Mouse (Mus musculus): ENCODE measurements at regions not wholly inside any gene's neighbourhood (a gene's known extent, or its start where the extent isn't known, plus 50 kb on each side); places are given as distances from the start of the nearest gene placed in this dataset.

GRCm38 (mm10) chr5:53371638-53372037, 94.3 kb upstream of the Rbpj start:
- Histone ChIP-seq H3K4me3 (ENCODE audit: low read depth, low read length) (no peak overlapping the region), H3K9ac (replicated peaks; ENCODE audit: low read length) (no peak overlapping the region), H3K27me3 (ENCODE audit: control insufficient read depth, insufficient read depth, low read length) (no peaks in the 10 kb centered on the region), H3K36me3 (replicated peaks; ENCODE audit: control insufficient read depth, insufficient read depth, low read depth, low read length) (no peaks in the 10 kb centered on the region), H3K4me1 (ENCODE audit: control insufficient read depth, insufficient read depth, low read length) (no peaks in the 10 kb centered on the region), H3K27ac (replicated peaks; ENCODE audit: low read depth, low read length) (no peak overlapping the region), H3K4me2 (ENCODE audit: low read depth, low read length) (no peak overlapping the region), H3K9me3 (replicated peaks; ENCODE audit: control insufficient read depth, low read length) (no peaks in the 10 kb centered on the region)
- no peak for ATAC-seq (replicated peaks; ENCODE audit: insufficient number of reproducible peaks, low FRiP score, low TSS enrichment, low read depth)
- no peak for DNase-seq (ENCODE audit: low spot score)
- 90% methylated on average over 3 of the region's 3 CpGs for WGBS

DNA sequence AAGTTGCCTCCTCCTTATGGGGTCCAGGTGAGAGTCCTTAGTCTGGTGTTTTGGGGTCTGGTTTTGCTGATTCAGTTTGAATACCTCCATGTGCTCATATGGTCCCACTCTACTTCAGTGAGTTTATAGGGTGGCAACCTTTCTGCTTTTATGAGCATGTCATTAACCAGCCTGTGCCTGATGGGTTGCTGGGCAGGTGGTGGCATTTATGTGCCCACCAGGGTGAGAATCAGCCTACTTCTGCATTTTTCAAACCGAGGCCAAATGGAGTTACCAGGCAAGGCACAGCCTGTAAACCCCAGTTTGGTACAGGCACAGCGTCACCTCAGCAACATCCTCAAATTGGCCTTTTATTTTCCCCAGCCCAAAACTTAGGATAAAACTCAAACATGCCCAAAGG, 92.6 kb upstream of the Rbpj start:
- Histone ChIP-seq H3K4me2 (ENCODE audit: low read depth, low read length) (no peak overlapping the region), H3K36me3 (replicated peaks; ENCODE audit: control insufficient read depth, insufficient read depth, low read depth, low read length) (no peaks in the 10 kb centered on the region), H3K27ac (replicated peaks; ENCODE audit: low read depth, low read length) (no peak overlapping the region), H3K4me1 (ENCODE audit: control insufficient read depth, insufficient read depth, low read length) (no peaks in the 10 kb centered on the region), H3K27me3 (ENCODE audit: control insufficient read depth, insufficient read depth, low read length) (no peaks in the 10 kb centered on the region), H3K9ac (replicated peaks; ENCODE audit: low read length) (no peak overlapping the region), H3K4me3 (ENCODE audit: low read depth, low read length) (no peak overlapping the region), H3K9me3 (replicated peaks; ENCODE audit: control insufficient read depth, low read length) (no peaks in the 10 kb centered on the region)
- WGBS = 87% methylated on average over 2 of the region's 2 CpGs
- ATAC-seq (replicated peaks; ENCODE audit: insufficient number of reproducible peaks, low FRiP score, low TSS enrichment, low read depth) (no peak), DNase-seq (ENCODE audit: low spot score) (no peak)

GRCm38 (mm10) chr5:53376856-53377255, 89.1 kb upstream of the Rbpj start:
- peak; percentile 63 for DNase-seq (ENCODE audit: low spot score)
- no peak overlapping the region for H3K4me2 ChIP-seq (ENCODE audit: low read depth, low read length)
- no peak overlapping the region for H3K9ac ChIP-seq (replicated peaks; ENCODE audit: low read length)
- ATAC-seq (replicated peaks; ENCODE audit: insufficient number of reproducible peaks, low FRiP score, low TSS enrichment, low read depth) = no peak
- H3K4me1 ChIP-seq (ENCODE audit: control insufficient read depth, insufficient read depth, low read length) = no peaks in the 10 kb centered on the region; the same call in 1 of the 2 replicates
- H3K4me3 ChIP-seq (ENCODE audit: low read depth, low read length) = no peak overlapping the region
- 0 out of 2 replicates have a peak overlapping the region, but pooled peaks have one; percentile 41 for H3K27ac ChIP-seq (replicated peaks; ENCODE audit: low read depth, low read length)
- H3K9me3 ChIP-seq (replicated peaks; ENCODE audit: control insufficient read depth, low read length) = no peaks in the 10 kb centered on the region
- no peaks in the 10 kb centered on the region for H3K36me3 ChIP-seq (replicated peaks; ENCODE audit: control insufficient read depth, insufficient read depth, low read depth, low read length)
- H3K27me3 ChIP-seq (ENCODE audit: control insufficient read depth, insufficient read depth, low read length) = no peaks in the 10 kb centered on the region
- 18% methylated on average over 7 of the region's 7 CpGs for WGBS

GRCm38 (mm10) chr5:53377698-53378097, 88.3 kb upstream of the Rbpj start:
- no peak overlapping the region for H3K4me3 ChIP-seq (ENCODE audit: low read depth, low read length)
- H3K27ac ChIP-seq (replicated peaks; ENCODE audit: low read depth, low read length) = no peak overlapping the region
- H3K4me2 ChIP-seq (ENCODE audit: low read depth, low read length) = no peak overlapping the region
- no peak for ATAC-seq (replicated peaks; ENCODE audit: insufficient number of reproducible peaks, low FRiP score, low TSS enrichment, low read depth)
- H3K9me3 ChIP-seq (replicated peaks; ENCODE audit: control insufficient read depth, low read length) = no peaks in the 10 kb centered on the region
- H3K9ac ChIP-seq (replicated peaks; ENCODE audit: low read length) = no peak overlapping the region
- H3K36me3 ChIP-seq (replicated peaks; ENCODE audit: control insufficient read depth, insufficient read depth, low read depth, low read length) = no peaks in the 10 kb centered on the region
- no peaks in the 10 kb centered on the region for H3K27me3 ChIP-seq (ENCODE audit: control insufficient read depth, insufficient read depth, low read length)
- peak; percentile 17 for DNase-seq (ENCODE audit: low spot score)
- H3K4me1 ChIP-seq (ENCODE audit: control insufficient read depth, insufficient read depth, low read length) = no peaks in the 10 kb centered on the region; the same call in 1 of the 2 replicates
- WGBS = 79% methylated on average over 2 of the region's 2 CpGs

GRCm38 (mm10) chr5:53378106-53378505, 87.8 kb upstream of the Rbpj start:
- Histone ChIP-seq H3K36me3 (replicated peaks; ENCODE audit: control insufficient read depth, insufficient read depth, low read depth, low read length) (no peaks in the 10 kb centered on the region), H3K4me2 (ENCODE audit: low read depth, low read length) (no peak overlapping the region), H3K9me3 (replicated peaks; ENCODE audit: control insufficient read depth, low read length) (no peaks in the 10 kb centered on the region), H3K4me1 (ENCODE audit: control insufficient read depth, insufficient read depth, low read length) (no peaks in the 10 kb centered on the region; the same call in 1 of the 2 replicates), H3K27me3 (ENCODE audit: control insufficient read depth, insufficient read depth, low read length) (no peaks in the 10 kb centered on the region), H3K27ac (replicated peaks; ENCODE audit: low read depth, low read length) (no peak overlapping the region), H3K9ac (replicated peaks; ENCODE audit: low read length) (no peak overlapping the region), H3K4me3 (ENCODE audit: low read depth, low read length) (no peak overlapping the region)
- no peak for DNase-seq (ENCODE audit: low spot score)
- no peak for ATAC-seq (replicated peaks; ENCODE audit: insufficient number of reproducible peaks, low FRiP score, low TSS enrichment, low read depth)

GRCm38 (mm10) chr5:53378599-53378998, 87.4 kb upstream of the Rbpj start:
- Histone ChIP-seq H3K27me3 (ENCODE audit: control insufficient read depth, insufficient read depth, low read length) (no peaks in the 10 kb centered on the region), H3K9me3 (replicated peaks; ENCODE audit: control insufficient read depth, low read length) (no peaks in the 10 kb centered on the region), H3K27ac (replicated peaks; ENCODE audit: low read depth, low read length) (no peak overlapping the region), H3K4me3 (ENCODE audit: low read depth, low read length) (no peak overlapping the region), H3K36me3 (replicated peaks; ENCODE audit: control insufficient read depth, insufficient read depth, low read depth, low read length) (no peaks in the 10 kb centered on the region), H3K4me1 (ENCODE audit: control insufficient read depth, insufficient read depth, low read length) (no peaks in the 10 kb centered on the region; the same call in 1 of the 2 replicates), H3K9ac (replicated peaks; ENCODE audit: low read length) (no peak overlapping the region), H3K4me2 (ENCODE audit: low read depth, low read length) (no peak overlapping the region)
- 88% methylated on average over 6 of the region's 7 CpGs for WGBS
- ATAC-seq (replicated peaks; ENCODE audit: insufficient number of reproducible peaks, low FRiP score, low TSS enrichment, low read depth) = no peak
- DNase-seq (ENCODE audit: low spot score) = no peak

- no peak for ATAC-seq (replicated peaks; ENCODE audit: insufficient number of reproducible peaks, low FRiP score, low TSS enrichment, low read depth)
Observed at GRCm38 (mm10) chr5:53379612-53380011, 86.3 kb upstream of the Rbpj start.

DNA sequence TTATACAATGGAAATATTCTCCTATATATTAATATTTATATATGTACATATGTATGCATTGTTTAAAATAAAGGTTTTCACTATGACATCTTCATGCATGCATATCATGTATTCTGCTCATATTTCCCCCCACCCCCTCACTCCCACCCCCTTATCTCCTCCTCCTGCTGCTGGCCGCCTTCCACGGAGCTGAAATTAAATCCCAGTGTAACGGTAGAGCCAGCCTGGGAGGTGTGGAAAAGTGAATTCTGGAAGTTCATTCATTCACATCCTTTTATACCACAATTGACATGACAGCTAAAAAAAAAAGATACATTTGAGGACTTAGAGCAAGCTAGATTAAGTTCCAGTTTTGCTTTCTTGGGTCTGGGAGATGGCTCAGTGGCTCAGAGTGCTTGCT, 85.7 kb upstream of the Rbpj start:
- H3K4me1 ChIP-seq (ENCODE audit: control insufficient read depth, insufficient read depth, low read length) = no peaks in the 10 kb centered on the region; the same call in 1 of the 2 replicates
- DNase-seq (ENCODE audit: low spot score) (no peak), ATAC-seq (replicated peaks; ENCODE audit: insufficient number of reproducible peaks, low FRiP score, low TSS enrichment, low read depth) (no peak)
- H3K27me3 ChIP-seq (ENCODE audit: control insufficient read depth, insufficient read depth, low read length) = no peaks in the 10 kb centered on the region
- no peak overlapping the region for H3K27ac ChIP-seq (replicated peaks; ENCODE audit: low read depth, low read length)
- no peaks in the 10 kb centered on the region for H3K9me3 ChIP-seq (replicated peaks; ENCODE audit: control insufficient read depth, low read length)
- 33% methylated on average over 3 of the region's 3 CpGs for WGBS
- H3K4me2 ChIP-seq (ENCODE audit: low read depth, low read length) = no peak overlapping the region
- H3K36me3 ChIP-seq (replicated peaks; ENCODE audit: control insufficient read depth, insufficient read depth, low read depth, low read length) = no peaks in the 10 kb centered on the region
- no peak overlapping the region for H3K4me3 ChIP-seq (ENCODE audit: low read depth, low read length)
- no peak overlapping the region for H3K9ac ChIP-seq (replicated peaks; ENCODE audit: low read length)

More at GRCm38 (mm10) chr5:53379612-53380011, 86.3 kb upstream of the Rbpj start:
- no peak overlapping the region for H3K4me2 ChIP-seq (ENCODE audit: low read depth, low read length)
- H3K9me3 ChIP-seq (replicated peaks; ENCODE audit: control insufficient read depth, low read length) = no peaks in the 10 kb centered on the region
- WGBS = 56% methylated on average over 17 of the region's 17 CpGs
- H3K4me1 ChIP-seq (ENCODE audit: control insufficient read depth, insufficient read depth, low read length) = no peaks in the 10 kb centered on the region; the same call in 1 of the 2 replicates
- no peak overlapping the region for H3K4me3 ChIP-seq (ENCODE audit: low read depth, low read length)
- no peak overlapping the region for H3K9ac ChIP-seq (replicated peaks; ENCODE audit: low read length)
- peak; percentile 41 for DNase-seq (ENCODE audit: low spot score)
- H3K36me3 ChIP-seq (replicated peaks; ENCODE audit: control insufficient read depth, insufficient read depth, low read depth, low read length) = no peaks in the 10 kb centered on the region
- H3K27me3 ChIP-seq (ENCODE audit: control insufficient read depth, insufficient read depth, low read length) = no peaks in the 10 kb centered on the region
- 0 out of 2 replicates have a peak overlapping the region, but pooled peaks have one; percentile 41 for H3K27ac ChIP-seq (replicated peaks; ENCODE audit: low read depth, low read length)
